Mouse (Mus musculus): ENCODE results near the gene Osbp2.

The Osbp2 gene

DNA sequence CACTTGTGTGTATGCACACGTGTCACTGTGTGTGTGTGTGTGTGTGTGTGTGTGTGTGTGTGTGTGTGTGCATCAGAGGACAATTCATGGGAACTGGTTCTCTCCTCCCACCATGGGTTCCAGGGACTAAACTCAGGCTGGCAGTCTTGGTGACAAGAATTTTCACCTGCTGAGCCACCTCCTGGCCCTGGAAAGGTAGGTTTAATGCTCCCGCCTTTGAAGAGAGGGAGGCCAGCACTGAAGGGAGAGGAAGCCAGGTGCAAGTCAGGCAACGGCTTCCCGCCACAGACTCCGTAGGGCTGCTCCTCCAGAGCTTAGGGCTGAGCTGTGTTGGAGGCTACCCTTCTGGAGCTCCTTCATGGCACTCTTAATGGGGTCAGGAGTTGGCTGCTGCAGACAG, 104.3 kb downstream of the Osbp2 start:
- in situ Hi-C loops (cut with MseI, MboI), result no loop called here

- in situ Hi-C loops (cut with MseI, MboI), result no loop called here
These were observed 108.4 kb downstream of the Osbp2 start for GRCm38 (mm10) chr11:3755341-3755740.

- in situ Hi-C loops (cut with MseI, MboI), result no loop called here
These were observed 109.0 kb downstream of the Osbp2 start for GRCm38 (mm10) chr11:3754685-3755084.

DNA sequence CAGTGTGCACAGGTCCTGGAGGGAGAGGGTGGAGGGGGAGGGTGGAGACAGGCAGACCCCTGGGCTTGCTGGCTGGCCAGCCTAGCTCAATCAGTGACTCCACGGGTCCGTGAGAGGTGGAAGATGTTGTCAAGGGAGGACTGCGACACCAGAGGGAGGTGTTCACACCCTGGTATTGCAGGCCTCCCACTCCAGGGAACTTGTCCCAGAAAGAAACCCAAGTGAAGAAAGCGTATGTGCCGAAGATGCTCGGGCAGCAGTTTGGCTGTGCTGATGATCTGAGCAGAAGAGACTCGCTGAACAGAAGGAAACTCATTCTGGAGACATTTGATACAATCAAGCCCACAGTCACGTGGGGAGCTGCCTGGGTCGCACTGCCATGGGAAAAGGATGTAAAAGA, 109.8 kb downstream of the Osbp2 start:
- in situ Hi-C loops (cut with MseI, MboI), result no loop called here

DNA sequence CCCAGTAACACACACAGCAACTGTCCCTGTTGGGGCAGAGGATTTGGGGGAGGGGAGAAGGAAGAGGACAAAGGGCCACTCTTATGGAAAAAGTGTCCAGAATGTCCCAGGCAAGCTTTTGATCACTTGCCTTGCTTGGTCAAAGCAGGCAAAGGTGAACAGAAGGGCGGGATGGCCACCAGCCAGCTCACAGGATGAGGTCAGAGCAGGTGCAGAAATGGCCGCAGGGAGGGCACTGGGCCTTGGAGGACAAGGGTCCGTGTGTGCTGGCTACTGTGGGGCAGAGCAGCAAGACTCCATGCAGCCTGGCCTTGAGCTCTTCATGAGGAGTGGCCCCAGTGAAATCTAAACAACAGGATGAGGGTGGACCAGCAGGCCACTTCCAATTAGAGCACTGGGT, 110.9 kb downstream of the Osbp2 start:
- in situ Hi-C loops (cut with MseI, MboI), result no loop called here

- in situ Hi-C loops (cut with MseI, MboI), result no loop called here
These were observed 113.9 kb downstream of the Osbp2 start for GRCm38 (mm10) chr11:3749831-3750230.

- in situ Hi-C loops (cut with MseI, MboI), result no loop called here
These were observed 121.3 kb downstream of the Osbp2 start for GRCm38 (mm10) chr11:3742449-3742848.

DNA sequence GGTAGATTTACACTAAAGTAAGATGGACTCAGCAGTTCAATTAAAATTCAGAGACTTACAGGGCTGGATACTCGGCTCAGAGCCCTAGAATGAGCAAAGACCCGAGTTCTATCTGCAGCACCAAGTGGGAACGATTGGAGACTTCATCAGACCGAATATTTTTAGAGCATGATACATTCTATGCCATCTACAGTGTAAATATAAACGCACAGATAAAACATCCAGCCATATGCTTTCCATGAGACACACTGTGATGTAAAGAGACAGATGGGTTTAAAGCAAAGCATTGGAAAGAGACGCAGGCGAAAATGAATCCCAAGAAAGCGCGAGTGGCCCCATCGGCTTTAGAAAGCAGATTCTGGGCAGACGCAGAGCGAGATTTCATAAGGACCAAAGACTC, 122.5 kb downstream of the Osbp2 start:
- in situ Hi-C loops (cut with MseI, MboI), result no loop called here

- in situ Hi-C loops (cut with MseI, MboI), result no loop called here
These were observed 124.9 kb downstream of the Osbp2 start for GRCm38 (mm10) chr11:3738778-3739177.

- in situ Hi-C loops (cut with MseI, MboI), result no loop called here
These were observed 128.0 kb downstream of the Osbp2 start for GRCm38 (mm10) chr11:3735715-3736114.

DNA sequence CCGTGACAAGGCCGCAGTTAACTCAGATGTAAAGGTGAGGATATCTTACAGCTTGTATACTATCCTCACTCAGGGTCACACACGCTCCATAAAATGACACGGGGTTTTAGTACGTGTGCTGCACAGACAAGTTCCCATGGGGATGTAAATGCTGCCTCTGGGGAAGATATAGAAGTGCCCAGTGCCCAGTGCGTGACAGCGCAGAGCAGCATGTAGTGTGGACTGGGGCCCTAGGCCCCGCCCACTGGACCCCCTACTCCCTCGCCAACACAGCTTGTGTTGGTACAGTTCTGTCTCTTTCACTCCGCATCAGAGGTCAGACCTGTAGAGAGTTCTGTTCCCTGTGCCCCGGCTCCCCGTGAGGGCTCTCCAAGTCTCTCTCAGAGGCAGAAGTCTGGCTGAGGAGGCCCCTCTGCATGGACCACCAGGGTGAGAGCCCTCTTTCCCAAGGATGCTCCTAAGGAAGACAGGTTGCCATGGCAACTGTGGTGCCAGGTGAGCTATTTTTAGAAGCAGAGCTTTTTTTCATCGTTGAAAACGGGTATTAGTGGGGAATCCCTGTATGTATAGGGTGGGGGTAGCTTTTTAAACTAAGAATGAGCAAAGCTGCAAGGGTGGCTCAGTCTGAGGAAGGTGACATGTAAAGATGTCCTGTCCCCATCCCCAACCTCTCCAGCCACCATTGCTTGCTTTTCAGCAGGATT, 129.6 kb downstream of the Osbp2 start:
- in situ Hi-C loops (cut with MseI, MboI), result no loop called here

DNA sequence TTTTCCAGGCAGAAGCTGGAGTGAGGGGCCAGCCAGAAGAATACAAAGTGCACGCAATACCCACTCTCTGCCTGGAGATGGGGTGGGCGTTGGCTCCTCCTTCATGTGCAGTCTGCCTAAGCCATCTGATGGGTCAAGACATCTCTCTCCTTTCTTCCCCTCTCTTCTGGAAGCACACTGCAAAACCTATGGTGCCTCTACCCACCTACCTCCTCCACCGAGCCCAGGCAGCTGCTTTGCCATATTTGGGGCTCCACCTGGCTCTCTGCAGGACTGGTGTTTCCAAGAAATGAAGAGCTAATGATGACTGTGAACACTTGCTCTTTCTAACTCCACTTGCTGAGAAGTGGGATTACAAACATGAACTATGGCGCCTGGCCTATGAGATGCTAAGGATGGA, 132.2 kb downstream of the Osbp2 start:
- in situ Hi-C loops (cut with MseI, MboI), result no loop called here

DNA sequence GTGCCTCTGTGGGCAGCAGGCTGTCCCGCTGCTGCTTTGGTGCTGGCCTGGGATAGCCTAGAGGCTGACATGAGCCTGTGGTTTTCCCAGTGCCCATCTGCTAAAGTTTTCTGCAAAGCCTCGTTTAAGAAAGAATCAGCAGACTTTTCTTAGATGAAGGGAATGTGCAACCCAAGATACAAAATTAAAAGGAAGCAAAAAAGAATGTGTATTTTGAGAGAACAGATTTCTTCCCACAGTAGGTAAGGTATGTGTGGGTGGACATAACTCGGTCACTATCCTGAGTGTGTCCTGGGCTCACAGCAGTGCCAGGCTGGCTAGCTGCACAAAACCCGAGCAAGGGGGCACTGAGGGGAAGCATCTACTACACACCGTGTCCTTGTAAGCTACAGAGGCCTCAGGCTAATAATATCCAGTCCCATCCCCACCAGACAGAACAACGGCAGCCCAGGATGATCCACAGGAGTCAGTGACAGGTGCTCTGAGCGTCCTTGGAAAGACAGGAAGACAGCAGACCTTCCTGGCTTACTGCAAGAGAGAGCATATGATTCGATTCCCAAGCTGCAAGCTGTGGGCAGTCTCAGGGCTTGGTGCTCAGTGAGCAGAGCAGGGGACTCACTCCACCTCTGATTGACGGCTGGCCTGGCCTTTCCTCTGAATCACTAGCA, 136.1 kb downstream of the Osbp2 start:
- in situ Hi-C loops (cut with MseI, MboI), result no loop called here

DNA sequence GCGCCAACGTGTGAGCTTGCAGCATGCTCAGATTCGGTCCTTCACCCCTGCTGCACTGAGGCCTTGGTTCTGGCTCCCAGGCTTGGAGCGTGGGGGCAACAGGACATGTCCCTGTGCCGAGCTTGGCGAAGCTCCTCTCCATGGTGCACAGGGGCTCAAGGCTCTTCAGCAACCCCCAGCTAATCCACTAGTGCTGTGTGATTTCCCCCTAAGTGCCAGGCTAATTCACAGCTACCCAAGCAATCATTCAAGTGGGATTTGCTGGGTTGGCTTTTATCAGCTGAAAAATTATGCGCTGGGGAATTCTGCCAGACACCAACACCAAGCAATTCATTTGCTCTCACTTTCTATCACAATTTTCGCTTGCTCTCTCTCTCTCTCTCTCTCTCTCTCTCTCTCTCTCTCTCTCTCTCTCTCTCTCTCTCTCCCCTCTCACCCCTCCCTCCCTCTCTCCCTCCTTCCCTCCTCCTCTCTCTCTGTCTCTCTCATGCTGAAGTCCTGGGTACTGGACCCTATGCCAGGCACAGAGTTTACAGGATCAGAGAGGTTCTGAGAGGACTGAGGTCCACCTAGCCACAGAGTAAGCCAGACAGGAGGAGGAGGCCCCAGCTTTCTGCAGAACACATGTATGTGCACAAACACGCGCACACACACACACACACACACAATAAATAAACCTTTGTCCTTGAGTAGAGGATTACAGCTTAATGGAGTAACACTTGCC, 138.2 kb downstream of the Osbp2 start:
- in situ Hi-C loops (cut with MseI, MboI), result no loop called here

GRCm38 (mm10) chr11:3724726-3725125, 139.0 kb downstream of the Osbp2 start:
- in situ Hi-C loops (cut with MseI, MboI), result no loop called here

DNA sequence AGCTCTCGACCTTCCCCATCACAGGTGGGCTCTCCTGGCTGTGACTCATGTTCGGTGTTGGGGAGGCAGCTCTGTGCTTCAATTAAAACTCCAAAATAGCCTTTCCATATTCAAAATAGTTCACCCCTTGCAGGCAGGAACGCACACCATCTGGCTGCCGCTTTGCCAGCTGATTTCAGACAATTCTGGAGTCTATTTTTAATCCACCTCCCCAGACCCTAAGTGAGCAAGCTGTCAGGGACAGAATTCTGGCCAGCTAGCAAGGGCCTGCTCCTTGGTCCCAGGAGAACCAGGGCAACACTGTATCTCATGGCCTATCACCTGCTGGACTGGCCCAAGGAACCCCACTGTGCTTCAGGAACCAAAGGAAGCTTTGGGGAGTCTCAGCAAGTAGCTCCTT, 139.8 kb downstream of the Osbp2 start:
- in situ Hi-C loops (cut with MseI, MboI), result no loop called here

GRCm38 (mm10) chr11:3722861-3723260, 140.8 kb downstream of the Osbp2 start:
- in situ Hi-C loops (cut with MseI, MboI), result no loop called here

- in situ Hi-C loops (cut with MseI, MboI), result no loop called here
These were observed 141.7 kb downstream of the Osbp2 start for GRCm38 (mm10) chr11:3722036-3722435.

DNA sequence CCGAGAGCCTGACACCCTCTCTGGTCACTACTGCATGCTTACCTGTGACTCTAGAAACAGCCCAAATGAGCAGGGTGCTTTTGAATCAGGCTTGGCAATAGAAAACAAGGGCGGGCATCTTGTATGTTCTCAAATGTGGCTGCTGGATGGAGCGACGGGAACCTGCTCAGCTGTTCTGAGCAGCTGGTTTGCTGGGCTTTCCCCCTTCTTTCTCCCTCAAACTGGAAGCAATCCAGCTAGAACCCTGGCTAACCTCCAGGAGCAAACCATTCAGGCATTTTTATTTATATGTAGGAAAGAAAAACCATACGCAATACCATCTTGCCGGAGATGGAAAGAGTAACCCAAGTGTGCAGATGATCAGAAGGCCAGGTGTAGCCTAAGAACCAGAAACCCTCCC, 147.0 kb downstream of the Osbp2 start:
- in situ Hi-C loops (cut with MseI, MboI), result no loop called here

GRCm38 (mm10) chr11:3714486-3714885, 149.2 kb downstream of the Osbp2 start:
- in situ Hi-C loops (cut with MseI, MboI), result no loop called here

GRCm38 (mm10) chr11:3710203-3710602, 153.5 kb downstream of the Osbp2 start:
- in situ Hi-C loops (cut with MseI, MboI), result no loop called here

- in situ Hi-C loops (cut with MseI, MboI), result no loop called here
These were observed 156.6 kb downstream of the Osbp2 start for GRCm38 (mm10) chr11:3707057-3707456.

GRCm38 (mm10) chr11:3704404-3704803, 159.3 kb downstream of the Osbp2 start:
- in situ Hi-C loops (cut with MseI, MboI), result no loop called here

Measured in mouse trophoblast stem cell (cell line).